Mouse (Mus musculus): Measurements from ENCODE around the gene Itch. TPM values are rescaled to one million over a fixed set of nuclear protein-coding genes. Genes with fewer than 3 reads are reported as not detected.
"Not testable (repeated sequence)": the region's sequence is repeated elsewhere in the genome, so short reads cannot be mapped to it uniquely, and the experiment has no call there.

The Itch gene
- polyA plus RNA-seq, 2 experiments from 2014 or later = 53.0 to 53.4 TPM

DNA sequence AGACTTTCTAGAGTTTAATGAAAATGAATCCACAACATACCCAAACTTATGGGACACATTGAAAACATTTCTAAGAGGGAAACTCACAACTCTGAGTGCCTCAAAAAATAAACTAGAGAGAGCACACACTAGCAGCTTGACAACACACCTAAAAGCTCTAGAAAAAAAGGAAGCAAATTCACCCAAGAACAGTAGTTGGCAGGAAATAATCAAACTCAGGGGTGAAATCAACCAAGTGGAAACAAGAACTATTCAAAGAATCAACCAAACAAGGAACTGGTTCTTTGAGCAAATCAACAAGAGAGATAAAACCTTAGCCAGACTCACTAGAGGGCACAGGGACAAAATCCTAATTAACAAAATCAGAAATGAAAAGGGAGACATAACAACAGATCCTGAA is 16.0 kb downstream of the Itch start:
- not testable (repeated sequence) for ATAC-seq

DNA sequence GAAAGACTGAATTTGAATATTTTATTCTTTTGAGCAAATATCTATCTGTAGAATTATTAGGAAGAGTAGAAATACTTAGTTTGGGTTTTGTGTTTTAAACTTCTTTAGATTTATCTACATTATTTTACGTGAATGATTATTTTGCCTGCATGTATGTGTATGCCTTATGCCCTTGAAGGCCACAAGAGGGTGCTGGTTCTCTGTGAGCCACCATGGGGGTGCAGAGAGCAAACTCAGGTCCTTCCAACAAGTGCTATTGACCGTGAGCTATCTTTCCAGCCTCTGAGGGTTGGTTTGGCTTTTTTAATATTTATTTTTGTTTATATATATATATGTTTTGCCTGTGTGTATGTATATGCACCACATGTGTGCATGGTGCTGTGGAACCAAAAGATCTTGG is 74.1 kb downstream of the Itch start:
- no peak for ATAC-seq

DNA sequence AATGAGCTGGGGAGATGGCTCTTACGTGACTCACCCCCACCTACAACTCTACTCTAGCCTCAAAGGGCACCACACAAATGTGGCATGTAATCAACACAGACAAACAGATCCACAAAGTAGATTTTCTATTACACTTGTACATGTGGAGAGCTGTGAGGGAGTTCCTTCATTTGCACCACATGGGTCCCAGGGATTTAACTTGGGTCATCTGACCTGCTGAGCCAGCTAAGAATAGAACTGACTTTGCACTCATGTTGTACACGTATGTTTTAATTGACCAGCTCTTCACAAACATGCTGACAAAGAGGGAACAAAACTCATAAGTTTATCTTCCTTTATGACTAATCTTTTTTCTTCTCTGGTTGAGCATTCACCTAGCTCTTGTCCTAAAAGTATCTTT is 89.8 kb downstream of the Itch start:
- no peak for ATAC-seq

DNA sequence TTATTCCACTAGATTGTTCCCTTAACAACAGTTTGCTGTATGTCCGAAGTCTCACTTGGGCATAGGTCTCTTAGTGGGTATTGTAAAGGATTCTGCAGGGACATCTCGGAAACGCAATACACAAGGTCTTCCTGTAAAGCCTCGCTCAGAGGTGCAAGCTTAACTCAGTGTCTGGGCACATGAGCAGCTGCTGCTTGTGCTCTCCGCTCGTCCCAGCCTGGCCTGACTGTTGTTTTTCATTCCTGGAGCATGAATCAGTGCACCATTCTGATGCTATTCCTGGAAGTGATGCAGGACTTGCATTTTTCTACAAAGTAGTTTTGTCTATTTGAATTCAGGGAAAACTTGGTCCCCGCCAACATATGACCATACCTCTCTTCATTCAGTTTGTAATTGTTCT is 91.4 kb downstream of the Itch start:
- ATAC-seq = no peak

DNA sequence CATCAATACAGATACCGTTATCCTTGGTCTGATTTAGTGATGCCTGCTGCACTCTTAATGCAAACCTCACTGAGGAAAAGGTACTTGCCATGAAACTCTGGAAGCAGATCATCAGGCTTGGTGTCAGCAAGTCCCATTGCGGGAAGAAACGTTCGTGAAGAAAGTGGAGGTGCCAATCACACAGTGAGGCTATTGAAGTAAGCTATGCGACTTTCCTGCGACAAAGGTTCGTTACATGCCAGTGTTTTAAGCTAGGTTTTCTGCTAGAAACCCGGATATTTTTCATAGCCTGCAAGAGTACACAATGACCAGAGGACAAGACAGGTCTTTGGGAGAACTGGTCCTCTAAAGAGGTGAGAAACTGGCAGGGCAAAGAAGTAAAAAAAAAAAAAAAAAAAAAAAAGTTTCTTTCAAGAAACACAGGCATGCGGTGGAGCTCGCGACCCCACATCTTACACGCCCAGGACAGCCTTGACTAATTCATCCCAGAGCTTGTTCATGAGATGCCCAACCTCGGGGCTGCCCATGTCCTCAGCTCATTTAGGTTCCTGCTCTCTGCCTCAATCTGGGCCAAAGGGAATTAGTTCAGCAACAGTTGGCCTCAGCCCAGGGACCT is 102.5 kb downstream of the Itch start:
- ATAC-seq = peak; percentile 40

DNA sequence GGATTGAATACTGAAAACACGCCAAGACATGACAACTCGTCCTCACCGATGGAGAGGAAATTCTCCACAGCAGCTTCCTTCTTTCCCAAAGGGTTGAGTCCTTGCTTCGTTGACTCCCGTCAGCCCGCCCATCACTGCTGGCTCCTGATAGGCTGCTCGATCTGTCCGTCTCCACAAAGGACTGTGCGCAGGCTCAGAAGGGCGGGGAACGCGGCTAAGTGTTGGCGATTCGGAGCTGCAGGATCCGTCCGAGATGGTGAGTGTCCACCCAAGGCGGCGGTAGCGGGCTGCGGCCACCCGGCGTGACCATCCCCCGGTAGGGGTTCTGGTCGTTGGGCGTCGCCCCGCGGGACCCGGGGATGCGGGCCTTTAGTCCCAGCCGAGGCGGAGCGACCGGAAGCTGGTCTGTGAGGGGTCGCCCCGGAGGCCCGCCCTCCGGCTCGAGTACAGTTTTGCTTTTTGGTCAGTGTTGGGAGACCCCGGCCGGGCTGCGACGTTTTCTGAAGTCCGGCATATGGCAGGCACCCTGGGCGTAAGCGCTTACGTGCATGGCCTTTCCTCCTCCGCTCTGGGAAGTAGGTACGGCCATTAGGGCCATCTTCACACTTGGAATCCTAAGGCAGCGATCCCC is 103.2 kb downstream of the Itch start, which contains the start of gene Dynlrb1:
TSS of gene Dynlrb1 (plus strand) at position 172 of the 631 bp plus-strand sequence.
- peak; percentile 95 for ATAC-seq

DNA sequence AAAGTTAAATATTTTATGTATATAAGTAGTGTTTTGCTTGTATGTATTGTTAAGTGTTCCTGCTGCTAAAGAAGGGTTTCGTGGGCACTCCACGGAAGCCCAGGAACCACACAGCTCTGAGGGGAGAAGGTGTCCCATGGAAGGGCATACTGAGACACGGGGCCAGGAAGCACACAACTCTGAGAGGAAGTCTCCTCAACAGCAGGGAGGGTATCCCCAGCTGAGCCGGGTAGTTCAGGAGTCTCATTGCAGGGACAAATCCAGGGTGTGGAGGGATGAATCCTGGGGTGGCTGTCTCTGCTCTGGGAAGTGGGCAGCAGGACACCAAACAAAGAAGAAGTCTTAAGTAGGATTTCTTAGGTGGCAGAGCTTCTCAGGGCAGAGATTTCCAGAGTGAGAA is 104.0 kb downstream of the Itch start:
- no peak for ATAC-seq

DNA sequence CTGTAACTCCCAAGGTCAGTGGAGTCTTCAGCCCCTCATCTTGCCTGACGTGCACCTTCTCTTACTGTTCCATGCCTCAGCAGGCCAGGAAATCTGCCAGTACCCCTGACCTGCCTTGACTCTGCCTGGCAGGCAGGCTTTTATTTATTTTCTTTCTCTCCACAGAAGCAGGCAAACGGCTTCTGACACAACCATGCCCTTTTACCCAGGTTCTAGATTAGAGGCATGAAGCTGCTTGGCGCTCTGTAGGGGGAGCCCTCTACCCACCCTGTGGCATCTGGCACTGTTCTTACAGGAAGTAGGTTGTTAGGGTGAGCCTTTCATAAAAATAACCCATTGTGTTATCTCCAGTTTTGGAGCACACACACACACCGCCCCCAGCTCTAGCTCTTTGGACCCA is 107.6 kb downstream of the Itch start:
- no peak for ATAC-seq

DNA sequence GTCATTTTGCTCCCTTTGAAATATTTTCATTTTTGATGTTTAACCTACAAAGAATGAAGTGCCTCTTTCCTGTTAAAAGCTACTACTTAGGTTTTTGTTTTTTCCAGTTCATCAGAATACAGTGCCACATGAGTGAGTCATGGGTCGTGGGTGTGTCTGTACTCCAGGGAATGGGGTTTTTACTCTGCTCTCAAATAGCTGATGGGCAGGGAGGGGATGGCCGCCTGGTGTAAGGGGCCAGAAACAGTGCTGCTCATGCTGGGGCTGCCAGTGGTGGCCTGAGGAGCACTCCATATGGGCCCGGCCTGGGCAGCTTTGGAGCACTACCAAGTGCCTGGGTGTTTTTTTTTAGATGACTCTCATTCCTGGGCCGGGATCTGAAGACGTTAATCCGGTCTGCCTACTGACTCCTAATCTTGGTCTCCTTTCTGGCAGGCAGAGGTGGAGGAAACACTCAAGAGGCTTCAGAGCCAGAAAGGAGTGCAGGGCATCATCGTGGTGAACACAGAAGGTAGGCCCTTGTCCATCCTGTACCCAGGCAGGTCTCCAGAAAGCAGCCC is 109.1 kb downstream of the Itch start:
- ATAC-seq = no peak

DNA sequence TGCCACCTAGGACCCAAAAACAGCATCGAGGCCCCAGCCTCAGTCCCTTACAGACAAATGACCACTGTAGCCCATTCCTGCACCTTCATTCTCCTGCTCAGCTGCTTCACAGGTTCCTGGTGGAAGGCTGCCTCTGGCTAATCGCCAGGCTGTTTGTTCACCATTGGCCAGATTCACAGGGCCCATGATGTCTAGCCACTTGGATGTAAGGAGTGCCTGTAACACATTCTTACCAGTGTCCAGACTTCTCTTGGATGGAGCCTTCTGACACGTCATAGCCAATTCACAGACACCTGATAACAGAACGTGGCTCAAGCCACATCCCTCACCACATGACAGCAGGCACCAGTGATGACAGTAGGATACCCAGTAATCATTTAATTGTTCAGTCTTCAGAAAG is 112.9 kb downstream of the Itch start:
- no peak for ATAC-seq

DNA sequence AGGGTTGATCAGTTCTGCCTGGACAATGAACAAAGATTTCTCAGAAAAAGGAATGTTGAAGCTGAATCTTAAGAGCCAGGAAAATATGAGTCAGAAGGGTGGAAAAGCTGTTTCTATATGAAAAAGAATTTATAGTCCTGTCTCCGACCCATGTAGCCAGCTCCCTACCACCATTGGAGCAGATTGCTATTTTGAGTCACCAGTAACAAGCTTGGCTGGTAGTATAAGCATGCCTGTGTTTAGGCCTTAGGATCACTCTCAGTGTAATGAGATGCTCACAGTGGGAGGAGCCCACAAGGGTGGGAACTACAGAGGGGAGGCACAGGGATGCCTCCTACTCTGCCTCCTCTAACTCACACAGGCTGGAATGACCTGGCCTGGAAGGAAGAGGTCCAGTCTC is 114.9 kb downstream of the Itch start:
- ATAC-seq = no peak

DNA sequence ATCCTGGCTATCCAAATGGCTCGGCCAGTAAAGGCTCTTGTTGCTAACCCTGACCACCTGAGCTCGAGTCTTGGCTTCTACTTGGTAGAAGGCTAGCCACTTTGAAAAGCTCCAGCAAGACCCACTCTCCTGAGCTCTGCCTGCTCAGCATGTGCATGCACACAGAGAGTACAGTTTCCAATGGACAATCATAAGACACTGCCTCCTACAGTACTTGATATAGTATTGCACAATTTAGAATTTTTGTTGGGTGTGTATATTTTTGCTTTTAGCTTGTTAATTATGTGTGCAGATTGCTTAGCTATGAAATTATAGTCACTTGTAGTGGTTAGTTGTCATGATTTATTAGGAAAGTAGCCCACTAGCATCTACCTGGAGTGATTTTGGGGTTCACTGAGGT is 115.4 kb downstream of the Itch start:
- ATAC-seq = no peak

DNA sequence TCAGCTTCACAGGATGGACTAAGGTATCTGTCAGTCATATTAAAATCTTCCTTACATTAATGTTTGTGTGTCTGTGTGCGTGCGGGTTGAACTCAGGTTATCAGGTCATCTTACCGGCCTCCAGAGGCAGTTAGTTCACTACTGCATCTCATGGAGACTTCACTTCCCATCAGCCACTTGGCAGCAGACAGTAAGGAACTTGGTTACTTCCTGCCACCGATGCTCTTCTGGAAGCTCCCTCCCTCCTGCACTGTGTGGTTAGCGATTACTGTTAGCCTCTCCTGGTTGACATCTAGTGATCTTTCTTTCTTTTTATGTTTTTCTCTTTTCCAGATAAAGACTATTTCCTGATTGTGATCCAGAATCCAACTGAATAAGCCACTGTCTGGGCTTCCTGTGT is 116.3 kb downstream of the Itch start:
- ATAC-seq = no peak

DNA sequence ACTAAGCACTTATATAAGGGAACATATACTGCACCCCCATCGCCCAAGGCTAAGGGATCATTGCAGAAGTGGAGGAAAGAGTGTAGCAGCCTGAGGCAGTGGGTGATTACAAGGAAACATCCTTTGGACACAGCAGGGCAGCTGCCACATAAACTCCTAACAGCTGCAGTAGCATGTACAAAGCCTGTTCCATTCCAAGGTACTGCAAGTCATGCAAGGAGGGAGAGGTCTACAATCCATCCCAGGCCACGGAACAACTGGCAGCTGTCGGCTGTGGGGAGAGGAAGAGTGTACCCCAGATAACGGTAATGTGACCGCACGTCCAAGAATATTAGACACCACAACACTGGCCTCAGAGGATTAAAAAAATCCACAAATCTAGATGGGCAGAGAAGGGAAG is 132.2 kb downstream of the Itch start:
- no peak for ATAC-seq

DNA sequence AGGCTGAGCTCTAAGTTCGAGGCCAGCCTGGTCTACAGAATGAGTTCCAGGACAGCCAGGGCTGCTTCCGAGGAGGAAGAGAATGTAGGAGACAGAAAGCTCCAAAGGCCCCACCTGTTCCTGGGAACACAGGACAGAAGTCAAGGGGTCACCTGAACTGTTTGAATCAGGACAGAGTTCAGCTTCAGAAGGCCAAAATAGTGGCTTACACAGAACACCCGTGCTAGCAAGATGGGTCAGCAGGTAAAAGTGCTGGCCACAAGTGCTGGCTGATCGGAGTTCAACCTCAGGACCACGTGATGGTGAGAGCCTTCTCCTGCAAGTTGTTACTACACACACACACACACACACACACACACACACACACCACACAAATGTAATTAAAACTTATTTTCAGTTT is 133.6 kb downstream of the Itch start:
- no peak for ATAC-seq

DNA sequence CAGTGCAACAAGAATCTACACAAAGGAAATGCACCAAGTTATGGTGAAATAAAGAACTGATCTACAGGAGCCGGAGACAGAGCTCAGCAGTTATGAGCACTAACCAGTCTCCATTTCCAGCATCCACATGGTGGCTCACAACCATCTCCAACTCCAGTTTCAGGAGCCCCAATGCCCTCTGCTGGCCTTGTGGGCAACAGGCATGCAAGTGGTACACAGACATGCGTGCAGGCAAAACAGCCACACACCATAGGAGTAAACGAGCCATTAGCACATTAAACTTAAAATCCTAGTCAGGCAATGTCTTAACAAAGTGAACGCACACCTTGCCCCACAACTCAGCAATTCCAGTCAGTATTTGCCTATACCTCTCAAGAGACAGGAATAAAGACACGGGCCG is 138.6 kb downstream of the Itch start:
- ATAC-seq = no peak

DNA sequence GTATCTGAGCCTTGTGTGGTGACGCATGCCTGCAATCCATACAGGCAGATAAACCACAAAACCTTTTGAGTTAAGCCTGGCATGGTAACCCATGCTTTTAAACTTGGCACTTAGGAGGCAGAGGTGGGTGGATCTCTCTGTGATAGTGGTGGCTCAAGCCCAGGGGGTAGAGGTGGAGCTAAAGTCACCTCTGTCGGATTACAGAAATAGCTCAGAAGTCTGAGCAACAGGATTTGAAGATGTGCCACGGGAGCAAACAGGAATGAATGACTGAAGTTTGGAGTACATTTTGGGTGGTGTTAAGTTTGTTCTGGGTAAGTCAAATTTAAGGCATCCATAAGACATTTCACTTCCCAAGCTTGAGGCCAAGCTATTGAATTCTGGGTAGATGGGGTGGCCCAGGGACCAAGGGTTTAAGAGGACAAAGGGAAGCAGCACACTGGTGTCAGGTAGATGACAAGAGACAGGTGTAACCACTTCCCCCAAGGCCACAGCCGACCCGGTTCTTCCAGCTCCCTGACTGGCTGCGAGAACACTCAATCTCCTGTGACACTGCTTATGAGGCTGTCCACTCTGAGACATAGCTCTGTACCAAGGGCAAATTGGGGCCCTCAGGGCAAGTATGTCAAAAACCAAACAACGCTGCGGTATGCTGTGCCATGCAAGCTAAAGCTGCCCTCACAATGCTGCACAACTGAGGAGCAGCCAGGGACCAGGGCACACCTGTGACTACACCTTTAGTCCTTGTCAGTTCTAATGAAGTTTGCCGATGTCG is 139.3 kb downstream of the Itch start:
- no peak for ATAC-seq

DNA sequence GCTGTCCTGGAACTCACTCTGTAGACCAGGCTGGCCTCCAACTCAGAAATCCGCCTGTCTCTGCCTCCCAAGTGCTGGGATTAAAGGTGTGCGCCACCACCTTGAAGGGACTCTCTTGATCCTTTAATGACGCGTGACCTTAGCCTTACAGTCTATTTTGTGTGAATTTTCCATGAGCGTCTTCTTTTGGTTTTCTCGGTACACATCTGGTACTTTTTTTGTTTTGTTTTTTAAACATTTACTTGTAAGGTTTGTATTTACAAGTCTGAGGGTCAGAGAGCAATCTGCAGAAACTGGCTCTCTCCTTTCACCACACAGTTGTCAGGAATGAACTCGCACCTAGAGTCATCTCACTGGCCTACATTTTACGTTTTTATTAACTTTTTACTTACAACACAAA is 140.3 kb downstream of the Itch start:
- no peak for ATAC-seq

DNA sequence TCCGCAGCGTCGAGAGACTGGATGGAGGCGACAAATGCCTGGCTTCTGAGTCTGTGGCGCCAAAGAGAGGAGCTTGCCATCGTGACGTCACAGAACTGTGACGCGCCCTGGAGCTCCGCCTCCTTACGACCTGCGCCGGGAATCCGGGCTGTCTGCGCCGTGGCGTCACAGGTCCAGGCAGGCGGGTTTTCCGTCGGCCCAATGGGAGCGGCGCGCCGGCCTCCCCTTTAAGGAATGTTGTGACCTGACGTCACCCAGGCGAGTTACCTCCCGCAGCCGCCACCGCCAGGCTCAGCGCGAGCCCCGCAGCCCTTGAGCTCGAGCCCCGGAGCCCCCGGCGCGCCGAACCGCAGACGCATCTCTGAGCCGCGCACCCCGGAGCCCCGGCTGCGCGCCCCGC is 142.9 kb downstream of the Itch start, which contains the start of gene Map1lc3a:
TSS of gene Map1lc3a (plus strand) at position 103 of the 400 bp plus-strand sequence.
- ATAC-seq = peak; percentile 93
